Mouse (Mus musculus): ENCODE results near the gene Ndufb4. TPM values are rescaled to one million over a fixed set of nuclear protein-coding genes. Genes with fewer than 3 reads are reported as not detected.

Ndufb4 gene
- total RNA-seq, 2 experiments from 2014 or later = 65.4 to 68.8 TPM

- DNase-seq (ENCODE audit: low spot score in 2 of 2) = no peak
- intact Hi-C loops (cut with DNase I) = no loop called here
These were observed 54.9 kb downstream of the Ndufb4 start for GRCm38 (mm10) chr16:37599326-37599725.

- intact Hi-C loops (cut with DNase I) = no loop called here
- DNase-seq (ENCODE audit: low spot score in 2 of 2) = no peak
These were observed 55.8 kb downstream of the Ndufb4 start for GRCm38 (mm10) chr16:37598463-37598862.

GRCm38 (mm10) chr16:37597412-37597811 lies 56.8 kb downstream of the Ndufb4 start:
- intact Hi-C loops (cut with DNase I) = no loop called here

More at GRCm38 (mm10) chr16:37597412-37597811, 56.8 kb downstream of the Ndufb4 start:
- DNase-seq (ENCODE audit: low spot score in 2 of 2) = no peak

Other genes starting within 250 kb of the Ndufb4 start
- gene Gtf2e1, start 114.7 kb downstream of the Ndufb4 start, total RNA-seq (2021) = 10 to 100 TPM; 14.1 to 16.7 TPM
- gene Rabl3, start 114.6 kb downstream of the Ndufb4 start, total RNA-seq (2021) = 10 to 100 TPM in 1 of 2 experiments, 1 to 10 TPM in 1; 9.0 to 10.1 TPM
- not detected for gene Hgd, start 74.3 kb downstream of the Ndufb4 start, total RNA-seq (2021)
- gene Fstl1, start 122.4 kb upstream of the Ndufb4 start, total RNA-seq (2021) = 10 to 100 TPM; 28.6 to 32.6 TPM
- not detected for gene Gm36028, start 206.7 kb upstream of the Ndufb4 start, total RNA-seq (2021)
- 100 to 1,000 TPM in 1 of 2 experiments, 10 to 100 TPM in 1; 97.3 to 105 TPM for gene Lrrc58, start 213.9 kb upstream of the Ndufb4 start, total RNA-seq (2021)

Data from left cerebral cortex, postnatal 36 days (tissue).